Mouse (Mus musculus) adipocyte (in vitro differentiated cells): Measurements from ENCODE around the gene Gtf3c2.
"Not testable (repeated sequence)": the region's sequence is repeated elsewhere in the genome, so short reads cannot be mapped to it uniquely, and the experiment has no call there.

Experiments
- DNase-seq: peaks from one replicate; pipeline ENCODE4 v3.0.0-alpha.2; 2016; ENCODE audit warnings: low spot score

Gene Gtf3c2

GRCm38 (mm10) chr5:31179766-31180630 is at the start of gene Gtf3c2, which contains the start of gene Gm29609:
Gene Gtf3c2, minus strand, starts transcription at chr5:31180144.
Gene Gm29609, minus strand, starts transcription at chr5:31179911.
- DNase-seq, result peak; percentile 97

GRCm38 (mm10) chr5:31226641-31227040 is 46.7 kb upstream of the Gtf3c2 start:
- DNase-seq, result no peak

- no peak for DNase-seq
Observed at GRCm38 (mm10) chr5:31222696-31223095, 42.8 kb upstream of the Gtf3c2 start.

- peak; percentile 84 for DNase-seq
Observed at GRCm38 (mm10) chr5:31221304-31221945, 41.5 kb upstream of the Gtf3c2 start.

GRCm38 (mm10) chr5:31220448-31221303 is 40.7 kb upstream of the Gtf3c2 start, which contains the start of gene Ppm1g:
Gene Ppm1g, minus strand, starts transcription at chr5:31220687.
- peak; percentile 95 for DNase-seq

GRCm38 (mm10) chr5:31219911-31220447 is 40.0 kb upstream of the Gtf3c2 start:
- DNase-seq, result no peak

GRCm38 (mm10) chr5:31219474-31219873 is 39.5 kb upstream of the Gtf3c2 start:
- no peak for DNase-seq

GRCm38 (mm10) chr5:31219070-31219469 is 39.1 kb upstream of the Gtf3c2 start:
- peak; percentile 71 for DNase-seq

GRCm38 (mm10) chr5:31218294-31218693 is 38.4 kb upstream of the Gtf3c2 start:
- no peak for DNase-seq

- DNase-seq, result not testable (repeated sequence)
Observed at GRCm38 (mm10) chr5:31216554-31216953, 36.6 kb upstream of the Gtf3c2 start.

- DNase-seq, result no peak
Observed at GRCm38 (mm10) chr5:31204421-31204820, 24.5 kb upstream of the Gtf3c2 start.

GRCm38 (mm10) chr5:31203866-31204265 is 23.9 kb upstream of the Gtf3c2 start:
- DNase-seq, result no peak

- DNase-seq, result no peak
Observed at GRCm38 (mm10) chr5:31202933-31203332, 23.0 kb upstream of the Gtf3c2 start.

GRCm38 (mm10) chr5:31201742-31202590 is 22.0 kb upstream of the Gtf3c2 start, which contains the start of gene Zfp513:
Gene Zfp513, minus strand, starts transcription at chr5:31202303.
- peak; percentile 99 for DNase-seq

GRCm38 (mm10) chr5:31201042-31201741 is 21.2 kb upstream of the Gtf3c2 start:
- DNase-seq, result no peak

GRCm38 (mm10) chr5:31200327-31200768 is 20.4 kb upstream of the Gtf3c2 start:
- no peak for DNase-seq

- DNase-seq, result peak; percentile 39
Observed at GRCm38 (mm10) chr5:31199893-31200292, 19.9 kb upstream of the Gtf3c2 start.

- DNase-seq, result no peak
Observed at GRCm38 (mm10) chr5:31199321-31199892, 19.5 kb upstream of the Gtf3c2 start.

- DNase-seq, result no peak
Observed at GRCm38 (mm10) chr5:31198616-31199320, 18.8 kb upstream of the Gtf3c2 start.
